Mouse (Mus musculus) kidney, embryonic 14.5 days (tissue): Measurements from ENCODE around the gene Arsb. TPM values are rescaled to one million over a fixed set of nuclear protein-coding genes. Genes with fewer than 3 reads are reported as not detected.

ENCODE experiments used
- ATAC-seq: fragments of 200-750 bp; cut with Nextera tagmentation; 2 replicates; pipeline ENCODE4 v1.8.0; 2017; ENCODE audit warnings: moderate number of reproducible peaks, mild to moderate bottlenecking, moderate TSS enrichment, moderate library complexity; ENCODE audit not compliant: low FRiP score, low TSS enrichment
- H3K27ac ChIP-seq: fragments of 300-500 bp; sonication (generic); 2 replicates; pipeline ENCODE4 v1.5.1; 2014; ENCODE audit warnings: low read depth, mild to moderate bottlenecking, low read length, moderate library complexity, mixed read lengths
- H3K27me3 ChIP-seq: fragments of 300-500 bp; sonication (generic); 2 replicates; pipeline ENCODE4 v1.6.1; 2014; ENCODE audit warnings: mild to moderate bottlenecking, low read length; ENCODE audit not compliant: control insufficient read depth, insufficient read depth
- H3K36me3 ChIP-seq: fragments of 300-500 bp; sonication (generic); 2 replicates; pipeline ENCODE4 v1.6.1; 2014; ENCODE audit warnings: low read length, mixed read lengths; ENCODE audit not compliant: control insufficient read depth, insufficient read depth
- H3K4me1 ChIP-seq: fragments of 300-500 bp; sonication (generic); 2 replicates; pipeline ENCODE4 v1.6.1; 2014; ENCODE audit warnings: low read length, mixed read lengths; ENCODE audit not compliant: control insufficient read depth, insufficient read depth
- H3K4me2 ChIP-seq: fragments of 300-500 bp; sonication (generic); replicated peaks from 2 replicates; pipeline ENCODE4 v1.6.1; 2014; ENCODE audit warnings: low read depth, mild to moderate bottlenecking, low read length
- H3K4me3 ChIP-seq: fragments of 300-500 bp; sonication (generic); 2 replicates; pipeline ENCODE4 v1.5.1; 2014; ENCODE audit warnings: mild to moderate bottlenecking, low read length
- H3K9ac ChIP-seq: fragments of 300-500 bp; sonication (generic); 2 replicates; pipeline ENCODE4 v1.6.1; 2014; ENCODE audit warnings: low read depth, mild to moderate bottlenecking, low read length, moderate library complexity
- H3K9me3 ChIP-seq: fragments of 300-500 bp; sonication (generic); 2 replicates; pipeline ENCODE4 v1.6.1; 2016; ENCODE audit warnings: low read length; ENCODE audit not compliant: control insufficient read depth
- WGBS: fragments of 180-500 bp; shearing (Covaris S2); extraction: QIAGEN DNeasy Blood & Tissue Kit; methylation state at CpG from one replicate; pipeline ENCODE4 v1.1.7; 2014; 5-methylcytosine and 5-hydroxymethylcytosine counted together
- polyA plus RNA-seq: library from polyadenylated mRNA; unstranded; fragments of >200 nt; fragmentation: Nextera tagmentation; extraction: Ambion mirVana; gene quantifications from 2 replicates; pipeline ENCODE4 v1.2.1, GENCODE M21; 2014

Gene Arsb
- polyA plus RNA-seq, 1 experiment from 2014 or later = 17.7 TPM

DNA sequence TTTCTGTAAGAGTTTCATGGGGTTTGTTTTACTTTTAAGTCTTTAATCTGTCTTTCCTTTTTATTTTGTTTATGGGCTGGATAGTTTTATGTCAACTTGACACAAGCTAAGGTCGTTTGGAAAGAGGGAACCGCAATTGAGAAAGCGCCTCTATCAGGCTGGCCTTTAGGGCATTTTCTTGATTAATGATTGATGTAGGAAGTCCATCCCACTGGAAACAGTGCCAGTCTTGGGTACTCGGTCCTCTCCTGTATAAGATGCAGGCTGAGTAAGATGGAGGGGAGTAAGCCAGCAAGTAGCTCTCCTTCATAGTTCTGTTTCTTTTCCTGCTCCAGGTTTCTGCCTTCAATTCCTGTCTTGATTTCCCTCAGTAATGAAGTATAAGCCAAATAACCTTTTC lies 76.2 kb downstream of the Arsb start:
- WGBS = 20% methylated on average over 4 of the region's 4 CpGs
- no peaks in the 10 kb centered on the region for H3K36me3 ChIP-seq
- H3K4me1 ChIP-seq = peaks cover 32% of the 10 kb centered on the region
- H3K27me3 ChIP-seq = no peaks in the 10 kb centered on the region
- H3K9ac ChIP-seq = no peak overlapping the region
- H3K4me3 ChIP-seq = no peak overlapping the region
- H3K27ac ChIP-seq = no peak overlapping the region
- no peak overlapping the region for H3K4me2 ChIP-seq
- no peak for ATAC-seq
- no peaks in the 10 kb centered on the region for H3K9me3 ChIP-seq

DNA sequence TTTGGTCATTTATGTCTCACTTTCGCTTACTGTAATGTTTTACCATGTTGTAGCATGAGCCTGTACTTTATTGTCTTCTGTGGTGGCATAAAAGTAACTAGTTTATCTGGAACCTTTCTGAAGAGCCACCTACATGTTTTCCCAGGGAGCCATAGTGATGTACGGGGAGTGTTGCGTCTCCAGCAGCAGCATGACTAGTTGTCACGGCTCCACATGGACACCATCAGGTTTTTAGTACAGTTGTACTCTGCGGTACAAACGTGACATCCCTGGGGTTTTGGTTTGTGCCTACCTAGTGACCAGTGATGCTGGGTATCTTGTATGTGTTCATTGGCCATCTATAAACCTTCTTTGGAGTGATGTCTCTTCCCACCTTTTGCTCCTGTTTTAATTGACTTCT lies 77.2 kb downstream of the Arsb start:
- ATAC-seq = no peak
- no peak overlapping the region for H3K9ac ChIP-seq
- H3K4me1 ChIP-seq = peaks cover 42% of the 10 kb centered on the region
- no peaks in the 10 kb centered on the region for H3K36me3 ChIP-seq
- 80% methylated on average over 6 of the region's 6 CpGs for WGBS
- no peaks in the 10 kb centered on the region for H3K9me3 ChIP-seq
- no peaks in the 10 kb centered on the region for H3K27me3 ChIP-seq
- H3K4me3 ChIP-seq = no peak overlapping the region
- no peak overlapping the region for H3K27ac ChIP-seq
- H3K4me2 ChIP-seq = no peak overlapping the region

- no peak for ATAC-seq
- Histone ChIP-seq H3K4me2 (no peak overlapping the region), H3K27ac (no peak overlapping the region), H3K4me3 (no peak overlapping the region), H3K9me3 (no peaks in the 10 kb centered on the region), H3K36me3 (no peaks in the 10 kb centered on the region), H3K4me1 (peaks cover 54% of the 10 kb centered on the region), H3K27me3 (no peaks in the 10 kb centered on the region), H3K9ac (no peak overlapping the region)
- 72% methylated on average over 5 of the region's 5 CpGs for WGBS
Measured at GRCm38 (mm10) chr13:93849751-93850355, 78.4 kb downstream of the Arsb start.

DNA sequence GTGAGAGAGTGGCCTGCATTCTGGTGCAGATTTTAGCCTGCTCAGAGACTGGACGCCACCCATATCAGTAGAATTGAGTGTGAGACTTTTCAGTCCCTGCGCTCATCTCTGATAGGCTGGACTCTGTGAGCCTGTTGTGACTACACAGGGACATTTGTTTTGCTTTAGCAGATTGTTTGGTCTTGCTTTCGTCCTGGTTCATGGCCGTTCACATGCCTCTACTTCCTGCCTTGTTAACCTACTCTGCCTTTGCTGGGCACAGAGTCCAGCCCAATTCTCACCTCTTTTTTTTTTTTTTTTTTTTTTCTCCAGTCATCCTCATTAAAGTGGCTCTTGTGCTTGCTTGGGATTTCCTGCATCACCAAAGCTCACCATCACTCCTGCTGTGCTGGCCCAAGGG lies 79.2 kb downstream of the Arsb start:
- no peak overlapping the region for H3K4me3 ChIP-seq
- WGBS = 63% methylated on average over 4 of the region's 4 CpGs
- H3K36me3 ChIP-seq = no peaks in the 10 kb centered on the region
- no peaks in the 10 kb centered on the region for H3K9me3 ChIP-seq
- H3K4me1 ChIP-seq = peaks cover 58% of the 10 kb centered on the region
- no peak overlapping the region for H3K4me2 ChIP-seq
- H3K27ac ChIP-seq = peak overlapping the region; percentile 47; the same call in 1 of the 2 replicates
- no peak for ATAC-seq
- no peak overlapping the region for H3K9ac ChIP-seq
- no peaks in the 10 kb centered on the region for H3K27me3 ChIP-seq

DNA sequence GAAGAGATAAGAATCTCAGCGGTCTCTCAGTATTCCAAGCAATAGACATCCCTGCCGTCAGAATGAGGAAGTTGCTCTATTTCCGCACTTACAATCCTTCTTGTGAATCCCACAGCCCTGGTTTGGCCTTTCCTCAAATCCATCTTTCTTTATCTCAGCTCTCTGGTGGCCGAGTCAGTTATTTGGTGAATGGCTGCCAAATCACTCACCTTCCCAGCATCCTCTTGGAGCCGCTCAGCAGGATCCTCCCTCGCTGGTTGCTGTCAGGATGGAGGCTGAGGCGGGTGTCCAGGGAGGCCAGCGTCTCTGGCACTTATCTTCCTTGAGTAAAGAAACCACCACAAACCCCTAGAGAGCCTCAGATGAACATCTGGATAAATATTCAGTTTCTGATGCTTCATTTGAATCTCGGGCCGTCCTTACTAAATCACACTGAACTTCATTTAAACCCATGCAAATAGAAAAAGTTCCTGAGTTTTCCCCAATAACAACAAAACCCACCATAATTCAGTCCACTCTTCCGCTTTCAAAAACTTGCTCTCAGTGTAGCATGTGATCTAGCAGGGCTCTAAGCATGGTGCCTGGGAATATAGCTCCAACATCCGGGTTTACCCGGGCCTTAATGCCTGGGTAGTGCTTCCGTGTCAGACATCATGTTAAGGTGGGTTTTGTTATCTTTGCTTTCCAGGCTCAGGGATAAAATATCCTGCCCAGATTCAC lies 81.1 kb downstream of the Arsb start:
- peaks cover 58% of the 10 kb centered on the region for H3K4me1 ChIP-seq
- no peak overlapping the region for H3K4me3 ChIP-seq
- no peaks in the 10 kb centered on the region for H3K36me3 ChIP-seq
- H3K9me3 ChIP-seq = no peaks in the 10 kb centered on the region
- peak overlapping the region; percentile 64 for H3K27ac ChIP-seq
- no peaks in the 10 kb centered on the region for H3K27me3 ChIP-seq
- no peak overlapping the region for H3K4me2 ChIP-seq
- no peak overlapping the region for H3K9ac ChIP-seq
- 47% methylated on average over 14 of the region's 14 CpGs for WGBS
- peak; percentile 61 for ATAC-seq

- H3K36me3 ChIP-seq = no peaks in the 10 kb centered on the region
- H3K9me3 ChIP-seq = no peaks in the 10 kb centered on the region
- no peaks in the 10 kb centered on the region for H3K27me3 ChIP-seq
- H3K4me2 ChIP-seq = no peak overlapping the region
- no peak overlapping the region for H3K9ac ChIP-seq
- H3K4me3 ChIP-seq = no peak overlapping the region
- H3K27ac ChIP-seq = peak overlapping the region; percentile 64; the same call in 1 of the 2 replicates
- H3K4me1 ChIP-seq = peaks cover 58% of the 10 kb centered on the region
- 69% methylated on average over 6 of the region's 6 CpGs for WGBS
- no peak for ATAC-seq
Measured at GRCm38 (mm10) chr13:93853767-93854166, 82.3 kb downstream of the Arsb start.

DNA sequence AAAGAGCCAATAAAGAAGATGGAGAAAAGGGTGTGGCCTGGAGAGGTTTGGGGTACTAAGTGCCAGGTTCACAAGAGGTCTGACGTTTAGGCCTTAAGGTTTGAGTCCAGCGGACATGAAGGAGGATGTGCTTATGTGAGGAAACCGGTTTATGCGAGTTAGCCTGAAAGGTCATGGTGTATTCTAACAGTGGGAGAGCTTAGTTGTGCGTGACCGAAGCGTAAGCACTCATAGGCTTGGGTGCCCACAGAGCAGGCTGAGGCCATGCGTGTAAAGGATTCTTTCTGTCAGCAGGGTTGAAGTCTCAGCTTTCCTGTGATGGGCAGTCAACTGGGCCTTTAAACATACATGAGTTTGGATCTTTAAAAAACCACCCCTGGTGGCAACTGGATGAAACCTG lies 82.9 kb downstream of the Arsb start:
- H3K4me2 ChIP-seq = no peak overlapping the region
- H3K27me3 ChIP-seq = no peaks in the 10 kb centered on the region
- ATAC-seq = peak; percentile 77
- no peaks in the 10 kb centered on the region for H3K9me3 ChIP-seq
- peaks cover 57% of the 10 kb centered on the region for H3K4me1 ChIP-seq
- no peaks in the 10 kb centered on the region for H3K36me3 ChIP-seq
- no peak overlapping the region for H3K4me3 ChIP-seq
- peak overlapping the region; percentile 64; the same call in 1 of the 2 replicates for H3K27ac ChIP-seq
- 37% methylated on average over 8 of the region's 8 CpGs for WGBS
- H3K9ac ChIP-seq = no peak overlapping the region

DNA sequence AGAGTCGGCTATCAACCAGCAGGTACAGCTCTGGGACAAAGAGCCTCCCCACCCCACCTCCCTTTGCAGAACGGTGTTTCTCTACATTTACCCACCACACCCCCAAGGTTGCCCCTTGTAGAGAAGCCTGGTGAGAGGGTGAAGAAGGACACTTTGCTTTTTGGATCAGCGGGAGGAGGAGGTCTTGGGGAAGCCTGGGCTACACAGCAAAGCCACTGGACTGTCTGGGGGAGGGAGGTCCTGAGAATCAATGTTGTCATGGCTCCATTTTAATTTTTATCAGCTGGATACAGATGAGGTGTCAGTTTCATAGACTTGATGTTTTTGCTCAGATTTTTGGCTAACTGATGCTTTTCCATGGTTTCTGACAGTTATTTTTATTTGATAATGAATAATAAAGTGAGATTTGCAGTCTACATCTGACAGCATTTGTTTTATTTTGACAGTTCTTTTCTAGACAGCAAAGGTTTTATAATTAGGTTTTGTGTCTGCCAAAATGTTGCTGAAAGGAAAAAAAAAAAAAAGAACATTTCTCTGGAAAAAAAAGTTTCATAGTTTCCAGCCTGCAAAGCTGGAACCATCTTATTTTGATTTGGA lies 83.6 kb downstream of the Arsb start:
- 0 out of 2 replicates have a peak overlapping the region, but pooled peaks have one; percentile 56 for H3K27ac ChIP-seq
- H3K9ac ChIP-seq = no peak overlapping the region
- H3K27me3 ChIP-seq = no peaks in the 10 kb centered on the region
- no peaks in the 10 kb centered on the region for H3K36me3 ChIP-seq
- no peak overlapping the region for H3K4me3 ChIP-seq
- H3K4me2 ChIP-seq = no peak overlapping the region
- no peaks in the 10 kb centered on the region for H3K9me3 ChIP-seq
- WGBS = 83% methylated on average over 3 of the region's 3 CpGs
- no peak for ATAC-seq
- peaks cover 52% of the 10 kb centered on the region for H3K4me1 ChIP-seq

- Histone ChIP-seq H3K4me3 (no peak overlapping the region), H3K9ac (no peak overlapping the region), H3K27ac (peak overlapping the region; percentile 42; the same call in 1 of the 2 replicates), H3K9me3 (no peaks in the 10 kb centered on the region), H3K27me3 (no peaks in the 10 kb centered on the region), H3K4me2 (no peak overlapping the region; the same call in 1 of the 2 replicates), H3K36me3 (no peaks in the 10 kb centered on the region), H3K4me1 (peaks cover 48% of the 10 kb centered on the region)
- ATAC-seq = no peak
- WGBS = 20% methylated on average over 11 of the region's 11 CpGs
Measured at GRCm38 (mm10) chr13:93855701-93856183, 84.3 kb downstream of the Arsb start.
